Mouse (Mus musculus) olfactory bulb, adult 2 months (tissue): Measurements from ENCODE around the gene Foxo3.

Experiments used
- CTCF ChIP-seq: fragments of 200-500 bp; IDR thresholded peaks from 2 replicates; pipeline ENCODE4 v1.5.1; 2012; ENCODE audit warnings: low read depth, mild to moderate bottlenecking, low read length, moderate library complexity; ENCODE audit not compliant: insufficient read depth
- POLR2A ChIP-seq: fragments of 200-500 bp; IDR thresholded peaks from 2 replicates; pipeline ENCODE4 v1.6.1; 2012; ENCODE audit warnings: mild to moderate bottlenecking, low read depth, low read length, moderate library complexity; ENCODE audit not compliant: insufficient read depth

GRCm38 (mm10) chr10:42260523-42260922, 16.0 kb downstream of the Foxo3 start:
- TF ChIP-seq CTCF (no peak), POLR2A (no peak)
